Mouse (Mus musculus): ENCODE data around the gene Gfi1. TPM values are rescaled to one million over a fixed set of nuclear protein-coding genes. Genes with fewer than 3 reads are reported as not detected.

The Gfi1 gene
- polyA plus RNA-seq, 1 experiment = 10.6 TPM

- TF ChIP-seq POLR2A (IDR thresholded peaks at IDR 0.05; ENCODE audit: low read depth, low read length) (no peak), CTCF (IDR thresholded peaks at IDR 0.05; ENCODE audit: extremely low read depth, insufficient read depth, insufficient read length, insufficient replicate concordance) (no peak)
- Histone ChIP-seq H3K4me1 (ENCODE audit: control insufficient read depth, insufficient read depth, insufficient read length) (peaks cover 2% of the 10 kb centered on the region; the same call in 1 of the 2 replicates), H3K4me3 (ENCODE audit: extremely low read depth, insufficient read depth, insufficient read length) (no peak overlapping the region), H3K27me3 (ENCODE audit: control insufficient read depth, insufficient read depth, low read length) (no peaks in the 10 kb centered on the region), H3K27ac (ENCODE audit: insufficient read depth, low read length) (no peak overlapping the region), H3K36me3 (ENCODE audit: control insufficient read depth, insufficient read depth, low read length) (no peaks in the 10 kb centered on the region)
- 54% methylated on average over 2 of the region's 2 CpGs for WGBS
- no peak for DNase-seq (ENCODE audit: low read depth in 1 of 2, low spot score in 2 of 2)
These were observed 30.2 kb upstream of the Gfi1 start for GRCm38 (mm10) chr5:107756072-107756471.

- peaks cover 2% of the 10 kb centered on the region; the same call in 1 of the 2 replicates for H3K4me1 ChIP-seq (ENCODE audit: control insufficient read depth, insufficient read depth, insufficient read length)
- no peaks in the 10 kb centered on the region for H3K36me3 ChIP-seq (ENCODE audit: control insufficient read depth, insufficient read depth, low read length)
- TF ChIP-seq CTCF (IDR thresholded peaks at IDR 0.05; ENCODE audit: extremely low read depth, insufficient read depth, insufficient read length, insufficient replicate concordance) (no peak), POLR2A (IDR thresholded peaks at IDR 0.05; ENCODE audit: low read depth, low read length) (no peak)
- no peak overlapping the region for H3K4me3 ChIP-seq (ENCODE audit: extremely low read depth, insufficient read depth, insufficient read length)
- H3K27ac ChIP-seq (ENCODE audit: insufficient read depth, low read length) = no peak overlapping the region
- DNase-seq (ENCODE audit: low read depth in 1 of 2, low spot score in 2 of 2) = peak in 1 of 2 experiments; percentile 30
- H3K27me3 ChIP-seq (ENCODE audit: control insufficient read depth, insufficient read depth, low read length) = no peaks in the 10 kb centered on the region
- WGBS = 27% methylated on average over 1 of the region's 1 CpGs
These were observed 28.9 kb upstream of the Gfi1 start for GRCm38 (mm10) chr5:107754740-107755139.

- Histone ChIP-seq H3K27me3 (ENCODE audit: control insufficient read depth, insufficient read depth, low read length) (no peaks in the 10 kb centered on the region), H3K4me3 (ENCODE audit: extremely low read depth, insufficient read depth, insufficient read length) (no peak overlapping the region), H3K36me3 (ENCODE audit: control insufficient read depth, insufficient read depth, low read length) (no peaks in the 10 kb centered on the region), H3K4me1 (ENCODE audit: control insufficient read depth, insufficient read depth, insufficient read length) (peaks cover 2% of the 10 kb centered on the region; the same call in 1 of the 2 replicates), H3K27ac (ENCODE audit: insufficient read depth, low read length) (no peak overlapping the region)
- TF ChIP-seq POLR2A (IDR thresholded peaks at IDR 0.05; ENCODE audit: low read depth, low read length) (no peak), CTCF (IDR thresholded peaks at IDR 0.05; ENCODE audit: extremely low read depth, insufficient read depth, insufficient read length, insufficient replicate concordance) (no peak)
- no peak for DNase-seq (ENCODE audit: low read depth in 1 of 2, low spot score in 2 of 2)
- 62% methylated on average over 7 of the region's 7 CpGs for WGBS
These were observed 27.8 kb upstream of the Gfi1 start for GRCm38 (mm10) chr5:107753656-107754055.

GRCm38 (mm10) chr5:107749229-107749916 is 23.5 kb upstream of the Gfi1 start:
- peaks cover 2% of the 10 kb centered on the region; the same call in 1 of the 2 replicates for H3K4me1 ChIP-seq (ENCODE audit: control insufficient read depth, insufficient read depth, insufficient read length)
- H3K4me3 ChIP-seq (ENCODE audit: extremely low read depth, insufficient read depth, insufficient read length) = no peak overlapping the region
- H3K27me3 ChIP-seq (ENCODE audit: control insufficient read depth, insufficient read depth, low read length) = no peaks in the 10 kb centered on the region
- 27% methylated on average over 9 of the region's 9 CpGs for WGBS
- no peaks in the 10 kb centered on the region for H3K36me3 ChIP-seq (ENCODE audit: control insufficient read depth, insufficient read depth, low read length)
- DNase-seq (ENCODE audit: low read depth in 1 of 2, low spot score in 2 of 2) = no peak
- H3K27ac ChIP-seq (ENCODE audit: insufficient read depth, low read length) = no peak overlapping the region
- no peak for TF ChIP-seq POLR2A (IDR thresholded peaks at IDR 0.05; ENCODE audit: low read depth, low read length)
- no peak for TF ChIP-seq CTCF (IDR thresholded peaks at IDR 0.05; ENCODE audit: extremely low read depth, insufficient read depth, insufficient read length, insufficient replicate concordance)

GRCm38 (mm10) chr5:107739023-107739422 is 13.2 kb upstream of the Gfi1 start:
- DNase-seq (ENCODE audit: low read depth in 1 of 2, low spot score in 2 of 2) = no peak
- Histone ChIP-seq H3K4me3 (ENCODE audit: extremely low read depth, insufficient read depth, insufficient read length) (no peak overlapping the region), H3K36me3 (ENCODE audit: control insufficient read depth, insufficient read depth, low read length) (no peaks in the 10 kb centered on the region), H3K27me3 (ENCODE audit: control insufficient read depth, insufficient read depth, low read length) (no peaks in the 10 kb centered on the region), H3K27ac (ENCODE audit: insufficient read depth, low read length) (no peak overlapping the region), H3K4me1 (ENCODE audit: control insufficient read depth, insufficient read depth, insufficient read length) (no peaks in the 10 kb centered on the region; the same call in 1 of the 2 replicates)
- WGBS = 31% methylated on average over 5 of the region's 5 CpGs
- TF ChIP-seq POLR2A (IDR thresholded peaks at IDR 0.05; ENCODE audit: low read depth, low read length) (no peak), CTCF (IDR thresholded peaks at IDR 0.05; ENCODE audit: extremely low read depth, insufficient read depth, insufficient read length, insufficient replicate concordance) (no peak)

- DNase-seq (ENCODE audit: low read depth in 1 of 2, low spot score in 2 of 2) = no peak
- H3K4me3 ChIP-seq (ENCODE audit: extremely low read depth, insufficient read depth, insufficient read length) = no peak overlapping the region
- H3K27ac ChIP-seq (ENCODE audit: insufficient read depth, low read length) = no peak overlapping the region
- no peak for TF ChIP-seq CTCF (IDR thresholded peaks at IDR 0.05; ENCODE audit: extremely low read depth, insufficient read depth, insufficient read length, insufficient replicate concordance)
- no peak for TF ChIP-seq POLR2A (IDR thresholded peaks at IDR 0.05; ENCODE audit: low read depth, low read length)
- no peaks in the 10 kb centered on the region for H3K36me3 ChIP-seq (ENCODE audit: control insufficient read depth, insufficient read depth, low read length)
- H3K27me3 ChIP-seq (ENCODE audit: control insufficient read depth, insufficient read depth, low read length) = no peaks in the 10 kb centered on the region
- H3K4me1 ChIP-seq (ENCODE audit: control insufficient read depth, insufficient read depth, insufficient read length) = no peaks in the 10 kb centered on the region; the same call in 1 of the 2 replicates
- 61% methylated on average over 3 of the region's 3 CpGs for WGBS
These were observed 12.5 kb upstream of the Gfi1 start for GRCm38 (mm10) chr5:107738296-107738695.

- Histone ChIP-seq H3K27ac (ENCODE audit: insufficient read depth, low read length) (no peak overlapping the region), H3K36me3 (ENCODE audit: control insufficient read depth, insufficient read depth, low read length) (no peaks in the 10 kb centered on the region), H3K4me3 (ENCODE audit: extremely low read depth, insufficient read depth, insufficient read length) (no peak overlapping the region), H3K27me3 (ENCODE audit: control insufficient read depth, insufficient read depth, low read length) (no peaks in the 10 kb centered on the region), H3K4me1 (ENCODE audit: control insufficient read depth, insufficient read depth, insufficient read length) (no peaks in the 10 kb centered on the region; the same call in 1 of the 2 replicates)
- DNase-seq (ENCODE audit: low read depth in 1 of 2, low spot score in 2 of 2) = no peak
- TF ChIP-seq POLR2A (IDR thresholded peaks at IDR 0.05; ENCODE audit: low read depth, low read length) (no peak), CTCF (IDR thresholded peaks at IDR 0.05; ENCODE audit: extremely low read depth, insufficient read depth, insufficient read length, insufficient replicate concordance) (no peak)
- WGBS = 90% methylated on average over 5 of the region's 5 CpGs
These were observed 10.3 kb upstream of the Gfi1 start for GRCm38 (mm10) chr5:107736171-107736570.
